Mouse (Mus musculus) G1E (cell line): ENCODE measurements around the gene Klhdc4. TPM values are rescaled to one million over a fixed set of nuclear protein-coding genes. Genes with fewer than 3 reads are reported as not detected.

Source experiments
- ATAC-seq: 2 replicates; pipeline ENCODE4 v1.8.0; 2016; ENCODE audit warnings: mild to moderate bottlenecking; ENCODE audit not compliant: insufficient number of reproducible peaks, poor library complexity, low FRiP score, severe bottlenecking; ENCODE audit errors: extremely low read depth
- DNase-seq: peaks from one replicate; pipeline ENCODE4 v3.0.0; 2012; ENCODE audit warnings: low spot score
- H3K27me3 ChIP-seq: 2 replicates; pipeline ENCODE4 v1.6.1; 2012; ENCODE audit warnings: mild to moderate bottlenecking, low read length, inconsistent platforms; ENCODE audit not compliant: insufficient read depth
- H3K36me3 ChIP-seq: replicated peaks from 2 replicates; pipeline ENCODE3; 2012; ENCODE audit warnings: mild to moderate bottlenecking, inconsistent platforms
- H3K4me1 ChIP-seq: 2 replicates; pipeline ENCODE4 v1.6.1; 2012; ENCODE audit warnings: low read depth, low read length, inconsistent platforms, mixed read lengths; ENCODE audit not compliant: insufficient read depth
- H3K4me3 ChIP-seq: 2 replicates; pipeline ENCODE4 v1.5.1; 2012; ENCODE audit warnings: low read depth, mild to moderate bottlenecking, inconsistent platforms, low read length, moderate library complexity, mixed read lengths
- H3K9me3 ChIP-seq: replicated peaks from 2 replicates; pipeline ENCODE4 v1.6.1; 2012; ENCODE audit warnings: inconsistent platforms
- CTCF ChIP-seq: IDR thresholded peaks from 2 replicates; pipeline ENCODE4 v1.5.1; 2012; ENCODE audit warnings: low read depth, low read length, inconsistent platforms, mixed read lengths
- GATA1 ChIP-seq: IDR thresholded peaks from 2 replicates; pipeline ENCODE4 v1.6.1; 2012; ENCODE audit warnings: borderline replicate concordance, low read length, inconsistent platforms, mixed read lengths
- GATA2 ChIP-seq: IDR thresholded peaks from 2 replicates; pipeline ENCODE4 v1.6.1; 2012; ENCODE audit warnings: low read depth, low read length, inconsistent platforms, borderline replicate concordance
- POLR2AphosphoS5 ChIP-seq: IDR thresholded peaks from 2 replicates; pipeline ENCODE4 v1.6.1; 2012; ENCODE audit warnings: low read depth, low read length, inconsistent platforms; ENCODE audit not compliant: insufficient replicate concordance
- TAL1 ChIP-seq: conservative IDR thresholded peaks from 2 replicates; pipeline ENCODE4 v1.6.1; 2012; ENCODE audit warnings: low read depth, low read length, inconsistent platforms, mixed read lengths
- polyA plus RNA-seq: library from polyadenylated mRNA; stranded (reverse); fragments of >175 nt; gene quantifications from 2 replicates; pipeline ENCODE4 v1.2.3, GENCODE M21; 2012
- total RNA-seq, 2 experiments: library from RNA; stranded (forward) in 1 of 2; stranded (reverse) in 1 of 2; fragments of 200-1000 nt in 1 of 2; fragments of >200 nt in 1 of 2; fragmentation: Nextera tagmentation in 1 of 2; gene quantifications; 2 replicates each; pipeline ENCODE4 v1.2.3; 2014 to 2017

The Klhdc4 gene
- total and polyA plus RNA-seq, 3 experiments: 12.3 to 44.5 (median 15.9) TPM

- Histone ChIP-seq H3K27me3 (peaks cover 4% of the 10 kb centered on the region; the same call in 1 of the 2 replicates), H3K9me3 (no peaks in the 10 kb centered on the region), H3K4me1 (no peaks in the 10 kb centered on the region), H3K36me3 (no peaks in the 10 kb centered on the region), H3K4me3 (no peak overlapping the region)
- TF ChIP-seq POLR2AphosphoS5 (no peak), CTCF (no peak), GATA1 (no peak), TAL1 (no peak), GATA2 (no peak)
- ATAC-seq (no peak), DNase-seq (no peak)
Observed at GRCm38 (mm10) chr8:121769621-121770020, 59.7 kb downstream of the Klhdc4 start.

DNA sequence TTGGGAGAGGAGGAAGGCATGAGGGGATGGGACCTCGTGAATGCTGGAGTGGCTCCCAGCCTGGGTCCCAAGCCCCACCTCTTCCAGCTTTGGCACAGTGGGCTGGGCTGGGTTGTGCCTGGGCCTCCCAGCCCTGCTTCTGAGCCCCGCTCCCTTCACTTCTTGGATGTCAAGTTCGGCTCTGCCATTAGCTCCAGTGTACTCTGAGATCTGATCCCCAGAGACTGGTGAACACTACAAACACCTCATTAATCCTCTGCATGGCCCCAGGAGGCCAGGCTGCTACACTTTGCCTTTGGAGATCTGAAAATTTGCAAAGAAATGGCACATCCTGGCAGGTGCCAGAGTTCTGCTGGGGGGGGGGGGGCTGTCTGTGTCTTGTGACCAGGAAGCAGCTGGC lies 60.3 kb downstream of the Klhdc4 start:
- TF ChIP-seq GATA2: no peak
- TF ChIP-seq CTCF: no peak
- TF ChIP-seq TAL1: no peak
- TF ChIP-seq GATA1: no peak
- no peak for TF ChIP-seq POLR2AphosphoS5
- ATAC-seq (no peak), DNase-seq (no peak)
- Histone ChIP-seq H3K4me3 (no peak overlapping the region), H3K9me3 (no peaks in the 10 kb centered on the region), H3K4me1 (no peaks in the 10 kb centered on the region), H3K27me3 (peaks cover 4% of the 10 kb centered on the region; the same call in 1 of the 2 replicates), H3K36me3 (no peaks in the 10 kb centered on the region)

DNA sequence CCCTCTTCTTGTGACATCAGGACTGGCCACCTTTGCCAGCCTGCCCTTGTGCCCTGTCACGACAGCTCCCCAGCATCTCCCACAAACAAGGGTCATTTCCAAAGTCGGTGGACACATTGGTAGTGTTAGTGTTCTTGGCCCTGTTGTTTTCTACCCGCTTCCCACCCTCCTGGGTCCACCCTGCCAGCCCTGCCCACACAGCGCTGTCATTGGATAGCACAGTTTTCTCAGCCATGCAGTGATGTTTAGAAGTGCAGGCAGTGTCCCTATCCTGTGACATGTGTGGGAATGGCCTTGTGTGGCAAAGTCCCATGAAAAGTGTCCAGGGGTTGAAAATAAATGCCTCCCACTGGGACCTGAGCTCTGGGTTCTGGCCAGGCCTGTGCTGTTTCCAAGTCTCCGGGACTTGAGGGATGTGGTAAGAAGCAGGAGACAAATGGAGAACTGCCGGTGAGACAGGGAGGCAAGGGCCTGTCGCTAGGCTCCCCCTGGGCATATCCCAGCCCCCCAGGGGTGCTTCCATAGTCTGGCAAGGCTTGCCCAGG lies 63.7 kb downstream of the Klhdc4 start:
- ATAC-seq (no peak), DNase-seq (no peak)
- H3K4me1 ChIP-seq: no peaks in the 10 kb centered on the region
- no peaks in the 10 kb centered on the region for H3K36me3 ChIP-seq
- TF ChIP-seq TAL1 (no peak), GATA1 (no peak), POLR2AphosphoS5 (no peak)
- no peaks in the 10 kb centered on the region; the same call in 1 of the 2 replicates for H3K9me3 ChIP-seq
- H3K27me3 ChIP-seq: no peaks in the 10 kb centered on the region
- H3K4me3 ChIP-seq: no peak overlapping the region

- no peak overlapping the region for H3K4me3 ChIP-seq
- H3K27me3 ChIP-seq: no peaks in the 10 kb centered on the region
- no peak for TF ChIP-seq CTCF
- no peak for TF ChIP-seq GATA2
- TF ChIP-seq POLR2AphosphoS5: no peak
- no peak for TF ChIP-seq GATA1
- TF ChIP-seq TAL1: no peak
- ATAC-seq (no peak), DNase-seq (no peak)
- H3K36me3 ChIP-seq: no peaks in the 10 kb centered on the region
- no peaks in the 10 kb centered on the region for H3K4me1 ChIP-seq
- no peaks in the 10 kb centered on the region; the same call in 1 of the 2 replicates for H3K9me3 ChIP-seq
Observed at GRCm38 (mm10) chr8:121763700-121764013, 65.7 kb downstream of the Klhdc4 start.

GRCm38 (mm10) chr8:121762999-121763699 lies 66.2 kb downstream of the Klhdc4 start:
- no peaks in the 10 kb centered on the region for H3K27me3 ChIP-seq

DNA sequence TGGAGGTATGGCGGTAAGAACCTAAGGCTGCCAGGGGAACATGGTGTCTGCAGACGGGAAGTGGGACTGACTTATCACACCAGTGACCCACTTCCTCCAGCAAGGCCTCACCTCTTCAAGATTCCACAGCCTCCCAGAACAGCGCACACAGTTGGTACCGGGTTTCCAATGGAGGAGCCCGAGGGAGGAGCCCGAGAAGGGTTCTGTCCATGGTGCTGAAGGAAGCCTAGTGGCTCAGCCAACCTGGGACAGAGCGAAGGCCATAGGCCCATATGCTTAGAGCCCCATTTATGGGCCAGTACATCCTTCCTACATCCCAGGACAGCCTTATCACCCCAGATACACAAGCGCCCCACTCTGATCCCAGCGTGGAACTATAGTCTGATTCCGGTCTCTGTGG lies 67.9 kb downstream of the Klhdc4 start:
- ATAC-seq: no peak
- Histone ChIP-seq H3K27me3 (no peaks in the 10 kb centered on the region), H3K4me3 (no peak overlapping the region), H3K4me1 (no peaks in the 10 kb centered on the region), H3K9me3 (no peaks in the 10 kb centered on the region; the same call in 1 of the 2 replicates), H3K36me3 (no peaks in the 10 kb centered on the region)
- DNase-seq: no peak
- TF ChIP-seq TAL1: no peak
- no peak for TF ChIP-seq GATA1
- TF ChIP-seq POLR2AphosphoS5: no peak
- no peak for TF ChIP-seq GATA2
- TF ChIP-seq CTCF: no peak

More at GRCm38 (mm10) chr8:121762999-121763699, 66.2 kb downstream of the Klhdc4 start:
- Histone ChIP-seq H3K9me3 (no peaks in the 10 kb centered on the region; the same call in 1 of the 2 replicates), H3K36me3 (no peaks in the 10 kb centered on the region), H3K4me1 (no peaks in the 10 kb centered on the region), H3K4me3 (no peak overlapping the region)
- DNase-seq (no peak), ATAC-seq (no peak)
- TF ChIP-seq CTCF (no peak), GATA1 (no peak), TAL1 (no peak), GATA2 (no peak), POLR2AphosphoS5 (no peak)
